8 mouse cellular contexts compared by ENCODE assay signal in genomic region chr17:56124377-56125275, GRCm38 (mm10). TPM values are rescaled to one million over a fixed set of nuclear protein-coding genes. Genes with fewer than 3 reads are reported as not detected.
A peak's percentile ranks its signal among the peaks of the same experiment; 100 is the strongest.
DNase-seq lines count a peak whose midpoint lies in the region; ATAC-seq lines count a peak whose summit lies in the region.

No protein-coding gene starts in this region.

- peaks cover 24% of the 10 kb centered on the region for H3K4me1 ChIP-seq in heart, embryonic 12.5 days (replicated peaks)
- H3K4me1 ChIP-seq in midbrain, embryonic 10.5 days = peaks cover 23% of the 10 kb centered on the region

- no peak for ATAC-seq in cerebellum, adult (ENCODE audit: insufficient number of reproducible peaks, low FRiP score, low TSS enrichment)
- peak; percentile 54 for ATAC-seq in CD4-positive, CD25-positive, alpha-beta regulatory T cell, adult 4 months
- ATAC-seq in heart, embryonic 12.5 days (ENCODE audit: insufficient number of reproducible peaks, low FRiP score) = peak; percentile 16; the same call in 1 of the 2 replicates

- peak overlapping the region; percentile 94 for H3K4me2 ChIP-seq in heart, embryonic 12.5 days

- peak overlapping the region; percentile 70 for H3K9ac ChIP-seq in heart, embryonic 12.5 days

- WGBS in heart, embryonic 12.5 days = 6% methylated on average over 59 of the region's 59 CpGs
- WGBS in midbrain, embryonic 10.5 days = 13% methylated on average over 59 of the region's 59 CpGs

- peak overlapping the region; percentile 51 for H3K4me3 ChIP-seq in heart, embryonic 12.5 days
- peak overlapping the region; percentile 53 for H3K4me3 ChIP-seq in midbrain, embryonic 10.5 days

- H3K36me3 ChIP-seq in heart, embryonic 12.5 days = no peaks in the 10 kb centered on the region
- 0 out of 2 replicates have a peak, but pooled peaks cover 7% of the 10 kb centered on the region for H3K36me3 ChIP-seq in midbrain, embryonic 10.5 days

- DNase-seq in cerebellum, adult 18-20 months = peak; percentile 52 to 72
- DNase-seq in cerebellum, postnatal 14 days = peak; percentile 71 to 86
- DNase-seq in kidney, postnatal 14 days = peak; percentile 55
- peak; percentile 58 for DNase-seq in midbrain, embryonic 10.5 days (ENCODE audit: low spot score)
- DNase-seq in thymus, postnatal 0 days (ENCODE audit: low spot score) = peak; percentile 45

- no peak overlapping the region for H3K27ac ChIP-seq in heart, embryonic 12.5 days (ENCODE audit: poor library complexity, severe bottlenecking)
- peak overlapping the region; percentile 66 for H3K27ac ChIP-seq in midbrain, embryonic 10.5 days (replicated peaks)

- H3K9me3 ChIP-seq in heart, embryonic 12.5 days (replicated peaks) = peaks cover 16% of the 10 kb centered on the region
- H3K9me3 ChIP-seq in midbrain, embryonic 10.5 days (replicated peaks) = peaks cover 22% of the 10 kb centered on the region

- peaks cover 61% of the 10 kb centered on the region for H3K27me3 ChIP-seq in heart, embryonic 12.5 days (replicated peaks)
- peaks cover 63% of the 10 kb centered on the region for H3K27me3 ChIP-seq in midbrain, embryonic 10.5 days (ENCODE audit: low read depth, poor library complexity, severe bottlenecking)

RNA-seq across cellular contexts. Expression of gene Lrg1, which starts 2.8 kb away (rescaled TPM):
- not detected for polyA plus RNA-seq in CD4-positive, CD25-positive, alpha-beta regulatory T cell, adult 4 months (2017; shearing (Covaris generic))
- polyA plus RNA-seq in heart, embryonic 12.5 days (2016; fragmentation: Nextera tagmentation; extraction: Ambion mirVana) = 0.18 TPM in 1 of 2 replicates, not detected in the other
- not detected in 2 replicates for polyA plus RNA-seq in midbrain, embryonic 10.5 days (2016; fragmentation: Nextera tagmentation; extraction: Ambion mirVana)
- 2.7 and 3.1 TPM in 2 replicates for polyA plus RNA-seq in thymus, postnatal 0 days (2015; fragmentation: Nextera tagmentation; extraction: Ambion mirVana)

RNA-seq across cellular contexts. Expression of gene Plin5, which starts 7.2 kb away (rescaled TPM):
- polyA plus RNA-seq in CD4-positive, CD25-positive, alpha-beta regulatory T cell, adult 4 months (2017; shearing (Covaris generic)) = not detected
- polyA plus RNA-seq in heart, embryonic 12.5 days (2016; fragmentation: Nextera tagmentation; extraction: Ambion mirVana) = 0.09 and 0.17 TPM in 2 replicates
- 0.11 and 0.21 TPM in 2 replicates for polyA plus RNA-seq in midbrain, embryonic 10.5 days (2016; fragmentation: Nextera tagmentation; extraction: Ambion mirVana)
- 0.10 and 0.44 TPM in 2 replicates for polyA plus RNA-seq in thymus, postnatal 0 days (2015; fragmentation: Nextera tagmentation; extraction: Ambion mirVana)

RNA-seq across cellular contexts. Expression of gene Plin4, which starts 15.0 kb away (rescaled TPM):
- polyA plus RNA-seq in CD4-positive, CD25-positive, alpha-beta regulatory T cell, adult 4 months (2017; shearing (Covaris generic)) = not detected
- 0.05 and 0.12 TPM in 2 replicates for polyA plus RNA-seq in heart, embryonic 12.5 days (2016; fragmentation: Nextera tagmentation; extraction: Ambion mirVana)
- 0.04 and 0.11 TPM in 2 replicates for polyA plus RNA-seq in midbrain, embryonic 10.5 days (2016; fragmentation: Nextera tagmentation; extraction: Ambion mirVana)
- polyA plus RNA-seq in thymus, postnatal 0 days (2015; fragmentation: Nextera tagmentation; extraction: Ambion mirVana) = 0.08 and 0.09 TPM in 2 replicates

RNA-seq across cellular contexts. Expression of gene Sema6b, which starts 15.5 kb away (rescaled TPM):
- polyA plus RNA-seq in CD4-positive, CD25-positive, alpha-beta regulatory T cell, adult 4 months (2017; shearing (Covaris generic)) = not detected
- polyA plus RNA-seq in heart, embryonic 12.5 days (2016; fragmentation: Nextera tagmentation; extraction: Ambion mirVana) = 0.44 and 0.57 TPM in 2 replicates
- polyA plus RNA-seq in midbrain, embryonic 10.5 days (2016; fragmentation: Nextera tagmentation; extraction: Ambion mirVana) = 1.2 and 1.8 TPM in 2 replicates
- polyA plus RNA-seq in thymus, postnatal 0 days (2015; fragmentation: Nextera tagmentation; extraction: Ambion mirVana) = 1.0 TPM in 2 replicates

RNA-seq across cellular contexts. Expression of gene Tnfaip8l1, which starts 37.7 kb away (rescaled TPM):
- polyA plus RNA-seq in CD4-positive, CD25-positive, alpha-beta regulatory T cell, adult 4 months (2017; shearing (Covaris generic)) = 10 to 100 TPM; 30.3 to 43.4 TPM
- 4.8 and 5.0 TPM in 2 replicates for polyA plus RNA-seq in heart, embryonic 12.5 days (2016; fragmentation: Nextera tagmentation; extraction: Ambion mirVana)
- polyA plus RNA-seq in midbrain, embryonic 10.5 days (2016; fragmentation: Nextera tagmentation; extraction: Ambion mirVana) = 7.2 and 8.4 TPM in 2 replicates
- polyA plus RNA-seq in thymus, postnatal 0 days (2015; fragmentation: Nextera tagmentation; extraction: Ambion mirVana) = 19.5 and 20.9 TPM in 2 replicates
